Mouse (Mus musculus): ENCODE measurements around the gene Defb9. TPM values are rescaled to one million over a fixed set of nuclear protein-coding genes. Genes with fewer than 3 reads are reported as not detected.

The Defb9 gene
- polyA plus RNA-seq (2017; shearing (Covaris generic)) = not detected

DNA sequence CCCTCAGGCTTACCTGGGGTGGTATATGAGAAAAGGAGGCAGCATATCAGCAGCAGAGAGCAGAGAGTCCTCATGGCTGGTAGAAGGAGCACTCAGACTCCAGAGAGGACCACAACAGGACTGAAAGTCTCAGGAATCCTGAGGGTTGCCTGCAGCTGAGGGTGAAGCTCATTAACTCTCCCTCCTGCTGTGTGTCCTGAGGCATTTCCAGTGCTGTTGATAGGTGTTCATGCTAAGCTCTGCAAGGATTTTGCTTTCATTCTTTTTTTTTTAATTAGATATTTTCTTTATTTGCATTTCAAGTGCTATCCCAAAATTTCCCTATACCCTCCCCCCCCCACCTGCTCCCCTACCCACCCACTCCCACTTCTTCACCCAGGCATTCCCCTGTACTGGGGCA is at the start of gene Defb9:
TSS of gene Defb9 (minus strand) at position 101 of the 400 bp plus-strand sequence.

DNA sequence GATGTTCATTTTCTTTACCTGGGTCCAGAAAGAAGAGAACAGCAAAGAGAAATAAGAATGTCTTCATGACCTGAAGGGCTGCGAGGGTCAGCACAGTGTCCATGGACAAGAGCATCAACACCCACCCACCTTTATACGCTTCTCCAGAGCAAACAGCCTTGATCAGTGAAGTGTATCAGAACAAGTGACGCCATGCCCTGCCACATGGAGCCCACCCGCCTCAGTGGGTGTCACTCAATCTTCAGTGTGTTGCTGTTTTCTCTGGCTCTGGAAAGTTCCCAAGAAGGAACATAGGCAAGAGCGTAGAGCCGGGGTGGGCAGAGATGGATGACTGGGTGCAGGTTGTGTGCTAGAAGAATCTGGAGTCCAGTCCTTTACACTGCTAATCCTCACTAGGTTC is 47.4 kb upstream of the Defb9 start, which contains the start of gene Defb15:
TSS of gene Defb15 (minus strand) at position 101 of the 400 bp plus-strand sequence.

DNA sequence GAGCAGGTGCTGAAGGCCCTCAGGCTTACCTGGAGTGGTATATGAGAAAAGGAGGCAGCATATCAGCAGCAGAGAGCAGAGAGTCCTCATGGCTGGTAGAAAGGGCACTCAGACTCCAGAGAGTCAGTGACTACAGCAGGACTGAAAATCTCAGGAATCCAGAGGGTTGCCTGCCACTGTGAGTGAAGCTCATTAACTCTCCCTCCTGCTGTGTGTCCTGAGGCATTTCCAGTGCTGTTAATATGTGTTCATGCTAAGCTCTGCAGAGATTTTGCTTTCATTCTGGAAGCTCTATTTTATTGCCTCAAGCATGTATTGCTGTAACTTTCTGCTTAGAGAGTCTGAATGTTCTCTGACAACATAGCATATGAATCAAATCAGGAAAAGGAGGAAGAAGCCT is 21.1 kb upstream of the Defb9 start, which contains the start of gene Defb11:
TSS of gene Defb11 (minus strand) at position 123 of the 400 bp plus-strand sequence.

DNA sequence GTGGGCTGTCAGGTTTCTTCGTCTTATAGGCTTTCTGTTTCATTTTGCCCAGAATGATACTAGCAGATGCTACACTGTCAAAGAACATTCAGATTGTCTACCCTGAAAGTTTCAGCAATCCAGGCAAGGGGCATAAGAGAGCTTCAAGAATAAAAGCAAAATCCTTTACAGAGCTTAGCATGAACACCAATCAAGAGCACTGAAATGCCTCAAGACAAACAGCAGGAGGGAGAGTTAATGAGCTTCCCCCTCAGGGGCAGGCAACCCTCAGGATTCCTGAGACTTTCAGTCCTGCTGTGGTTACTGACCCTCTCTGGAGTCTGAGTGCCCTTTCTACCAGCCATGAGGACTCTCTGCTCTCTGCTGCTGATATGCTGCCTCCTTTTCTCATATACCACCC is 26.6 kb downstream of the Defb9 start, which contains the start of gene Defb10:
TSS of gene Defb10 (plus strand) at position 316 of the 400 bp plus-strand sequence.

Other genes with a start within 250 kb of the Defb9 start
- not detected for gene Defa17, start 229.6 kb downstream of the Defb9 start, polyA plus RNA-seq (2017; shearing (Covaris generic))
- not detected for gene Defa34, start 219.6 kb downstream of the Defb9 start, polyA plus RNA-seq (2017; shearing (Covaris generic))
- not detected for gene AY761184, start 181.8 kb downstream of the Defb9 start, polyA plus RNA-seq (2017; shearing (Covaris generic))
- not detected for gene Defa24, start 150.9 kb downstream of the Defb9 start, polyA plus RNA-seq (2017; shearing (Covaris generic))
- not detected for gene Defb50, start 61.9 kb downstream of the Defb9 start, polyA plus RNA-seq (2017; shearing (Covaris generic))
- under 1 TPM in 1 of 2 experiments, not detected in 1; 0.59 TPM for gene Defb2, start 45.5 kb downstream of the Defb9 start, polyA plus RNA-seq (2017; shearing (Covaris generic))
- gene Defb10, start 26.5 kb downstream of the Defb9 start, polyA plus RNA-seq (2017; shearing (Covaris generic)) = not detected
- gene Defb11, start 21.0 kb upstream of the Defb9 start, polyA plus RNA-seq (2017; shearing (Covaris generic)) = not detected
- gene Defb15, start 47.3 kb upstream of the Defb9 start, polyA plus RNA-seq (2017; shearing (Covaris generic)) = not detected
- gene Defb35, start 52.9 kb upstream of the Defb9 start, polyA plus RNA-seq (2017; shearing (Covaris generic)) = 1 to 10 TPM in 1 of 2 experiments, not detected in 1; 3.7 TPM
- gene Defb13, start 61.3 kb upstream of the Defb9 start, polyA plus RNA-seq (2017; shearing (Covaris generic)) = not detected
- 1 to 10 TPM in 1 of 2 experiments, under 1 TPM in 1; 0.17 to 1.7 TPM for gene Fam90a1a, start 73.3 kb upstream of the Defb9 start, polyA plus RNA-seq (2017; shearing (Covaris generic))
- under 1 TPM in 1 of 2 experiments, not detected in 1; 0.55 TPM for gene Ccdc70, start 84.4 kb upstream of the Defb9 start, polyA plus RNA-seq (2017; shearing (Covaris generic))
- under 1 TPM; 0.06 to 0.22 TPM for gene Atp7b, start 174.9 kb upstream of the Defb9 start, polyA plus RNA-seq (2017; shearing (Covaris generic))
- 10 to 100 TPM; 10.3 to 11.7 TPM for gene Alg11, start 175.3 kb upstream of the Defb9 start, polyA plus RNA-seq (2017; shearing (Covaris generic))
- gene Nek5, start 239.6 kb upstream of the Defb9 start, polyA plus RNA-seq (2017; shearing (Covaris generic)) = under 1 TPM; 0.06 to 0.31 TPM